Mouse (Mus musculus) liver, adult 2 months (tissue): ENCODE measurements at regions not wholly inside any gene's neighbourhood (a gene's known extent, or its start where the extent isn't known, plus 50 kb on each side); places are given as distances from the start of the nearest gene placed in this dataset.

ENCODE experiments used
- CTCF ChIP-seq: fragments of 200-500 bp; IDR thresholded peaks from 2 replicates; pipeline ENCODE4 v1.5.1; 2011; ENCODE audit warnings: low read depth, low read length, control low read depth
- POLR2A ChIP-seq: fragments of 200-500 bp; IDR thresholded peaks from 2 replicates; pipeline ENCODE4 v1.6.1; 2011; ENCODE audit warnings: low read length, control low read depth; ENCODE audit not compliant: insufficient read depth; ENCODE audit errors: extremely low read depth

DNA sequence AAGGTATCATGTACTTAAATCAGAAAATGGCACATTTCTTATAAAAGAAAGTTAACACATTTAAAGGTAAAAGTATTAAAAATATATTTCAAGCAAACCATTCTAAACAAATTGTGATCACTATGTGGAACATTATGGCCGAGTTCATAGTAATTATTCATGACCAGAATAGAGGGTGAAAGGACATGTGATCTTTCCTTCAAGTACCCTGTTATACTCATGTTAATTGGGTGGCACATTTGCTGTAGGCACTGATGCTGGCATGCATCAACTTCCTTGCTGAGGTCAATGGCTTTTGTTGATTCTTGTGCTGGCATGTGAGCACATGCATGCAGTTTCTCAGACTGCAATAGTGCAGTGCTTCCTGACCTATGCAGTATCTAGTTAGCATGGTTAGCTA is 636.3 kb upstream of the Stxbp6 start:
- TF ChIP-seq CTCF = no peak
- no peak for TF ChIP-seq POLR2A
